Mouse (Mus musculus): ENCODE measurements around the gene Ppm1h. TPM values are rescaled to one million over a fixed set of nuclear protein-coding genes. Genes with fewer than 3 reads are reported as not detected.
A peak's percentile ranks its signal among the peaks of the same experiment; 100 is the strongest.
"Not testable (repeated sequence)": the region's sequence is repeated elsewhere in the genome, so short reads cannot be mapped to it uniquely, and the experiment has no call there.

Ppm1h gene
- total RNA-seq, 2 experiments from 2014 or later: 3.8 to 4.0 TPM

- DNase-seq (ENCODE audit: low spot score in 2 of 2): no peak
Measured at GRCm38 (mm10) chr10:122920218-122920795, 241.7 kb downstream of the Ppm1h start.

GRCm38 (mm10) chr10:122922226-122922625 lies 243.7 kb downstream of the Ppm1h start:
- no peak for DNase-seq (ENCODE audit: low spot score in 2 of 2)

GRCm38 (mm10) chr10:122924571-122924970 lies 246.0 kb downstream of the Ppm1h start:
- DNase-seq (ENCODE audit: low spot score in 2 of 2): not testable (repeated sequence)

GRCm38 (mm10) chr10:122926275-122926674 lies 247.7 kb downstream of the Ppm1h start:
- no peak for DNase-seq (ENCODE audit: low spot score in 2 of 2)

GRCm38 (mm10) chr10:122930520-122930919 lies 252.0 kb downstream of the Ppm1h start:
- DNase-seq (ENCODE audit: low spot score in 2 of 2): no peak

GRCm38 (mm10) chr10:122931193-122931832 lies 252.8 kb downstream of the Ppm1h start:
- peak; percentile 44 to 80 for DNase-seq (ENCODE audit: low spot score in 2 of 2)

GRCm38 (mm10) chr10:122931851-122932550 lies 253.4 kb downstream of the Ppm1h start:
- DNase-seq (ENCODE audit: low spot score in 2 of 2): no peak

GRCm38 (mm10) chr10:122933053-122933838 lies 254.7 kb downstream of the Ppm1h start:
- DNase-seq (ENCODE audit: low spot score in 2 of 2): no peak

GRCm38 (mm10) chr10:122935406-122935805 lies 256.8 kb downstream of the Ppm1h start:
- not testable (repeated sequence) for DNase-seq (ENCODE audit: low spot score in 2 of 2)

GRCm38 (mm10) chr10:122937380-122937779 lies 258.8 kb downstream of the Ppm1h start:
- not testable (repeated sequence) for DNase-seq (ENCODE audit: low spot score in 2 of 2)

- no peak for DNase-seq (ENCODE audit: low spot score in 2 of 2)
Measured at GRCm38 (mm10) chr10:122939546-122939945, 261.0 kb downstream of the Ppm1h start.

- DNase-seq (ENCODE audit: low spot score in 2 of 2): no peak
Measured at GRCm38 (mm10) chr10:122942771-122943170, 264.2 kb downstream of the Ppm1h start.

GRCm38 (mm10) chr10:122943824-122944223 lies 265.3 kb downstream of the Ppm1h start:
- no peak for DNase-seq (ENCODE audit: low spot score in 2 of 2)

GRCm38 (mm10) chr10:122944888-122945287 lies 266.3 kb downstream of the Ppm1h start:
- DNase-seq (ENCODE audit: low spot score in 2 of 2): no peak

- no peak for DNase-seq (ENCODE audit: low spot score in 2 of 2)
Measured at GRCm38 (mm10) chr10:122950966-122951365, 272.4 kb downstream of the Ppm1h start.

- no peak for DNase-seq (ENCODE audit: low spot score in 2 of 2)
Measured at GRCm38 (mm10) chr10:122953576-122953975, 275.0 kb downstream of the Ppm1h start.

- DNase-seq (ENCODE audit: low spot score in 2 of 2): no peak
Measured at GRCm38 (mm10) chr10:122957918-122958317, 279.4 kb downstream of the Ppm1h start.

- DNase-seq (ENCODE audit: low spot score in 2 of 2): no peak
Measured at GRCm38 (mm10) chr10:122958699-122959098, 280.1 kb downstream of the Ppm1h start.

- no peak for DNase-seq (ENCODE audit: low spot score in 2 of 2)
Measured at GRCm38 (mm10) chr10:122960216-122960615, 281.7 kb downstream of the Ppm1h start.

GRCm38 (mm10) chr10:122960738-122961137 lies 282.2 kb downstream of the Ppm1h start:
- no peak for DNase-seq (ENCODE audit: low spot score in 2 of 2)

- DNase-seq (ENCODE audit: low spot score in 2 of 2): no peak
Measured at GRCm38 (mm10) chr10:122961494-122961893, 282.9 kb downstream of the Ppm1h start.

- no peak for DNase-seq (ENCODE audit: low spot score in 2 of 2)
Measured at GRCm38 (mm10) chr10:122962651-122963050, 284.1 kb downstream of the Ppm1h start.

Measured in gastrocnemius, postnatal 4 days (tissue).